Comparison of ENCODE assay signal across 8 mouse cellular contexts in genomic region chr13:51643924-51644828, GRCm38 (mm10). TPM values are rescaled to one million over a fixed set of nuclear protein-coding genes. Genes with fewer than 3 reads are reported as not detected.
DNase-seq lines count a peak whose midpoint lies in the region; ATAC-seq and TF ChIP-seq lines count a peak whose summit lies in the region.

No protein-coding gene starts in this region.

- TF ChIP-seq CTCF in hindbrain, postnatal 0 days (IDR thresholded peaks at IDR 0.05; ENCODE audit: low read depth), result no peak

- H3K36me3 ChIP-seq in neural tube, embryonic 11.5 days (ENCODE audit: control insufficient read depth, insufficient read depth, low read length), result no peaks in the 10 kb centered on the region
- H3K36me3 ChIP-seq in hindbrain, postnatal 0 days (ENCODE audit: insufficient read depth, low read length), result no peaks in the 10 kb centered on the region
- no peaks in the 10 kb centered on the region for H3K36me3 ChIP-seq in neural tube, embryonic 13.5 days

- peak overlapping the region; percentile 51 for H3K4me2 ChIP-seq in neural tube, embryonic 11.5 days (ENCODE audit: low read depth)
- H3K4me2 ChIP-seq in hindbrain, postnatal 0 days (ENCODE audit: low read depth, low read length), result peak overlapping the region; percentile 95
- peak overlapping the region; percentile 91 for H3K4me2 ChIP-seq in neural tube, embryonic 13.5 days

- ATAC-seq in neural tube, embryonic 11.5 days (ENCODE audit: insufficient read depth, low FRiP score, low TSS enrichment), result peak; percentile 30; the same call in 1 of the 2 replicates
- peak; percentile 18; the same call in 1 of the 2 replicates for ATAC-seq in erythroblast, adult 5-6 weeks (replicated peaks; ENCODE audit: low FRiP score, poor library complexity, severe bottlenecking)
- ATAC-seq in hindbrain, postnatal 0 days, result peak; percentile 7; the same call in 1 of the 2 replicates
- ATAC-seq in neural tube, embryonic 13.5 days (ENCODE audit: low read depth), result peak; percentile 20

- H3K9me3 ChIP-seq in neural tube, embryonic 11.5 days (ENCODE audit: control insufficient read depth, low read length), result no peaks in the 10 kb centered on the region
- no peaks in the 10 kb centered on the region for H3K9me3 ChIP-seq in hindbrain, postnatal 0 days (ENCODE audit: low read length)
- H3K9me3 ChIP-seq in neural tube, embryonic 13.5 days, result no peaks in the 10 kb centered on the region

- H3K4me3 ChIP-seq in neural tube, embryonic 11.5 days (ENCODE audit: low read depth, low read length), result peak overlapping the region; percentile 59
- H3K4me3 ChIP-seq in hindbrain, postnatal 0 days (ENCODE audit: low read length), result peak overlapping the region; percentile 71
- peak overlapping the region; percentile 74 for H3K4me3 ChIP-seq in neural tube, embryonic 13.5 days

- peaks cover 4% of the 10 kb centered on the region; the same call in 1 of the 2 replicates for H3K4me1 ChIP-seq in neural tube, embryonic 11.5 days (ENCODE audit: control insufficient read depth, insufficient read depth, low read length)
- peaks cover 3% of the 10 kb centered on the region; the same call in 1 of the 2 replicates for H3K4me1 ChIP-seq in hindbrain, postnatal 0 days (ENCODE audit: insufficient read depth, low read length)
- H3K4me1 ChIP-seq in neural tube, embryonic 13.5 days (replicated peaks), result peaks cover 23% of the 10 kb centered on the region

- 49% methylated on average over 20 of the region's 20 CpGs for WGBS in neural tube, embryonic 11.5 days
- WGBS in hindbrain, postnatal 0 days, result 50% methylated on average over 20 of the region's 20 CpGs
- WGBS in neural tube, embryonic 13.5 days, result 50% methylated on average over 20 of the region's 20 CpGs

- H3K27me3 ChIP-seq in neural tube, embryonic 11.5 days (ENCODE audit: control insufficient read depth, insufficient read depth, low read length), result no peaks in the 10 kb centered on the region
- H3K27me3 ChIP-seq in hindbrain, postnatal 0 days (ENCODE audit: insufficient read depth, low read length), result no peaks in the 10 kb centered on the region
- no peaks in the 10 kb centered on the region for H3K27me3 ChIP-seq in neural tube, embryonic 13.5 days

- no peak for DNase-seq in neural tube, embryonic 11.5 days (ENCODE audit: low spot score)
- DNase-seq in neural tube, embryonic 10.5 days (ENCODE audit: extremely low spot score, low spot score), result no peak
- DNase-seq in hindbrain, postnatal 0 days (ENCODE audit: low spot score), result no peak
- no peak for DNase-seq in left cerebral cortex, adult 11 months (ENCODE audit: low spot score)
- DNase-seq in gastrocnemius, adult 18-20 months (ENCODE audit: low spot score), result no peak
- DNase-seq in thymus, adult 18-20 months, result no peak

- H3K9ac ChIP-seq in neural tube, embryonic 11.5 days (ENCODE audit: low read length), result peak overlapping the region; percentile 58
- peak overlapping the region; percentile 52 for H3K9ac ChIP-seq in hindbrain, postnatal 0 days (replicated peaks; ENCODE audit: low read length)
- H3K9ac ChIP-seq in neural tube, embryonic 13.5 days, result peak overlapping the region; percentile 75

- H3K27ac ChIP-seq in neural tube, embryonic 11.5 days (ENCODE audit: low read depth, low read length), result no peak overlapping the region; the same call in 1 of the 2 replicates
- H3K27ac ChIP-seq in hindbrain, postnatal 0 days, result peak overlapping the region; percentile 27; the same call in 1 of the 2 replicates
- peak overlapping the region; percentile 59 for H3K27ac ChIP-seq in neural tube, embryonic 13.5 days (replicated peaks)

RNA-seq across cellular contexts. Expression of gene Cks2, which starts 0.9 kb away (rescaled TPM):
- 315 and 323 TPM in 2 replicates for polyA plus RNA-seq in neural tube, embryonic 11.5 days (2014; fragmentation: Nextera tagmentation; extraction: Ambion mirVana)
- 133 and 189 TPM in 2 replicates for total RNA-seq in erythroblast, adult 5-6 weeks (2015; ENCODE audit: low replicate concordance)
- total RNA-seq in erythroblast, adult 5-6 weeks (2017; ENCODE audit: low replicate concordance), result 54.9 and 108 TPM in 2 replicates
- total RNA-seq in hindbrain, postnatal 0 days (2014; rRNA removed), result 40.0 and 41.0 TPM in 2 replicates
- 58.6 and 69.4 TPM in 2 replicates for polyA plus RNA-seq in hindbrain, postnatal 0 days (2015; fragmentation: Nextera tagmentation; extraction: Ambion mirVana)
- polyA plus RNA-seq in neural tube, embryonic 13.5 days (2015; fragmentation: Nextera tagmentation; extraction: Ambion mirVana), result 62.6 and 81.4 TPM in 2 replicates
- total RNA-seq in gastrocnemius, adult 18-20 months (2021), result not detected

RNA-seq across cellular contexts. Expression of gene Secisbp2, which starts 7.3 kb away (rescaled TPM):
- 29.2 and 29.8 TPM in 2 replicates for polyA plus RNA-seq in neural tube, embryonic 11.5 days (2014; fragmentation: Nextera tagmentation; extraction: Ambion mirVana)
- total RNA-seq in erythroblast, adult 5-6 weeks (2015; ENCODE audit: low replicate concordance), result 1.3 and 6.1 TPM in 2 replicates
- total RNA-seq in erythroblast, adult 5-6 weeks (2017; ENCODE audit: low replicate concordance), result 6.4 and 13.8 TPM in 2 replicates
- 13.7 and 15.0 TPM in 2 replicates for total RNA-seq in hindbrain, postnatal 0 days (2014; rRNA removed)
- polyA plus RNA-seq in hindbrain, postnatal 0 days (2015; fragmentation: Nextera tagmentation; extraction: Ambion mirVana), result 20.1 and 21.8 TPM in 2 replicates
- 30.4 and 38.1 TPM in 2 replicates for polyA plus RNA-seq in neural tube, embryonic 13.5 days (2015; fragmentation: Nextera tagmentation; extraction: Ambion mirVana)
- total RNA-seq in gastrocnemius, adult 18-20 months (2021), result 10 to 100 TPM in 1 of 2 experiments, 1 to 10 TPM in 1; 8.8 to 10.5 TPM

Comparison
In these comparisons a context has a peak if more than half of its experiments do, and no peak if none do; other contexts are left out.
1. RNA of gene Cks2, which starts 0.9 kb away (total RNA-seq): 54.9 to 189 TPM in erythroblast, adult 5-6 weeks and 40.0 to 41.0 TPM in hindbrain, postnatal 0 days; not detected in gastrocnemius, adult 18-20 months; every median in the first group is over 10 times any median in the second.
2. Peak in every context shown above with its lines, with median percentiles within 50 percentile points of each other: ATAC-seq, H3K4me2 ChIP-seq, H3K4me3 ChIP-seq and H3K9ac ChIP-seq.